Mouse (Mus musculus) midbrain, embryonic 12.5 days (tissue): Measurements from ENCODE around the gene Mdp1. TPM values are rescaled to one million over a fixed set of nuclear protein-coding genes. Genes with fewer than 3 reads are reported as not detected.

Experiments
- ATAC-seq: fragments of 200-750 bp; cut with Nextera tagmentation; 2 replicates; pipeline ENCODE4 v1.8.0; 2017; ENCODE audit warnings: low read depth, moderate TSS enrichment, moderate library complexity; ENCODE audit not compliant: low FRiP score
- H3K27ac ChIP-seq: fragments of 300-500 bp; sonication (generic); replicated peaks from 2 replicates; pipeline ENCODE4 v1.5.1; 2016; ENCODE audit warnings: mild to moderate bottlenecking
- H3K27me3 ChIP-seq: fragments of 300-500 bp; sonication (generic); 2 replicates; pipeline ENCODE4 v1.6.1; 2016; ENCODE audit warnings: mild to moderate bottlenecking
- H3K36me3 ChIP-seq: fragments of 300-500 bp; sonication (generic); 2 replicates; pipeline ENCODE4 v1.6.1; 2016
- H3K4me1 ChIP-seq: fragments of 300-500 bp; sonication (generic); 2 replicates; pipeline ENCODE4 v1.6.1; 2016
- H3K4me2 ChIP-seq: fragments of 300-500 bp; sonication (generic); replicated peaks from 2 replicates; pipeline ENCODE4 v1.6.1; 2016; ENCODE audit warnings: mild to moderate bottlenecking, moderate library complexity
- H3K4me3 ChIP-seq: fragments of 300-500 bp; sonication (generic); 2 replicates; pipeline ENCODE4 v1.5.1; 2016; ENCODE audit warnings: mild to moderate bottlenecking
- H3K9ac ChIP-seq: fragments of 300-500 bp; sonication (generic); replicated peaks from 2 replicates; pipeline ENCODE4 v1.6.1; 2016; ENCODE audit warnings: mild to moderate bottlenecking, moderate library complexity
- H3K9me3 ChIP-seq: fragments of 300-500 bp; sonication (generic); 2 replicates; pipeline ENCODE4 v1.6.1; 2016; ENCODE audit warnings: mild to moderate bottlenecking
- WGBS: fragments of 180-500 bp; shearing (Covaris S2); methylation state at CpG from one replicate; pipeline ENCODE4 v1.1.7; 2016; 5-methylcytosine and 5-hydroxymethylcytosine counted together
- polyA plus RNA-seq: library from polyadenylated mRNA; unstranded; fragments of >200 nt; fragmentation: Nextera tagmentation; extraction: Ambion mirVana; gene quantifications from 2 replicates; pipeline ENCODE4 v1.2.1, GENCODE M21; 2016

Mdp1 gene
- polyA plus RNA-seq, 1 experiment from 2014 or later, result 67.2 TPM

- Histone ChIP-seq H3K36me3 (peaks cover 53% of the 10 kb centered on the region), H3K27me3 (no peaks in the 10 kb centered on the region), H3K4me1 (peaks cover 21% of the 10 kb centered on the region), H3K27ac (no peak overlapping the region), H3K4me2 (no peak overlapping the region), H3K9me3 (no peaks in the 10 kb centered on the region), H3K4me3 (no peak overlapping the region), H3K9ac (no peak overlapping the region)
- 98% methylated on average over 13 of the region's 13 CpGs for WGBS
- ATAC-seq, result no peak
Observed at GRCm38 (mm10) chr14:55641291-55641690, 19.0 kb downstream of the Mdp1 start.

- H3K9ac ChIP-seq, result no peak overlapping the region
- 96% methylated on average over 14 of the region's 14 CpGs for WGBS
- no peak overlapping the region for H3K4me3 ChIP-seq
- H3K36me3 ChIP-seq, result peaks cover 53% of the 10 kb centered on the region
- H3K27ac ChIP-seq, result no peak overlapping the region
- peaks cover 25% of the 10 kb centered on the region for H3K4me1 ChIP-seq
- H3K9me3 ChIP-seq, result no peaks in the 10 kb centered on the region
- H3K4me2 ChIP-seq, result no peak overlapping the region
- no peak for ATAC-seq
- H3K27me3 ChIP-seq, result no peaks in the 10 kb centered on the region
Observed at GRCm38 (mm10) chr14:55640816-55641215, 19.5 kb downstream of the Mdp1 start.

- H3K4me3 ChIP-seq, result no peak within 1 kb of the TSS
- no peaks in the 10 kb centered on the region for H3K9me3 ChIP-seq
- H3K4me2 ChIP-seq, result no peak within 1 kb of the TSS
- WGBS, result 94% methylated on average over 9 of the region's 9 CpGs
- no peak within 1 kb of the TSS for H3K9ac ChIP-seq
- no peak within 1 kb of the TSS for H3K27ac ChIP-seq
- peaks cover 26% of the 10 kb centered on the region for H3K4me1 ChIP-seq
- no peaks in the 10 kb centered on the region for H3K27me3 ChIP-seq
- peaks cover 68% of the 10 kb centered on the region for H3K36me3 ChIP-seq
- no peak for ATAC-seq
Observed at GRCm38 (mm10) chr14:55637795-55638194, 22.5 kb downstream of the Mdp1 start, which contains the start of gene Gm49378. Gm49378 (minus strand) TSS chr14:55637895.

- peak within 1 kb of the TSS; percentile 64 for H3K4me3 ChIP-seq
- H3K9ac ChIP-seq, result peak within 1 kb of the TSS; percentile 75
- peak within 1 kb of the TSS; percentile 66 for H3K27ac ChIP-seq
- H3K36me3 ChIP-seq, result peaks cover 80% of the 10 kb centered on the region
- no peaks in the 10 kb centered on the region for H3K27me3 ChIP-seq
- peak; percentile 87 for ATAC-seq
- WGBS, result 3% methylated on average over 33 of the region's 33 CpGs
- no peaks in the 10 kb centered on the region for H3K9me3 ChIP-seq
- peaks cover 19% of the 10 kb centered on the region for H3K4me1 ChIP-seq
- H3K4me2 ChIP-seq, result peak within 1 kb of the TSS; percentile 93
Observed at GRCm38 (mm10) chr14:55635523-55636007, 24.7 kb downstream of the Mdp1 start, which contains the start of gene Ipo4. Ipo4 (minus strand) TSS chr14:55635957.

GRCm38 (mm10) chr14:55634874-55635522, 25.3 kb downstream of the Mdp1 start:
- Histone ChIP-seq H3K4me3 (peak overlapping the region; percentile 64), H3K9ac (peak overlapping the region; percentile 75), H3K9me3 (no peaks in the 10 kb centered on the region), H3K27me3 (no peaks in the 10 kb centered on the region), H3K27ac (peak overlapping the region; percentile 66), H3K4me2 (peak overlapping the region; percentile 93), H3K4me1 (peaks cover 19% of the 10 kb centered on the region), H3K36me3 (peaks cover 80% of the 10 kb centered on the region)
- 4% methylated on average over 23 of the region's 23 CpGs for WGBS
- ATAC-seq, result peak; percentile 83

GRCm38 (mm10) chr14:55629312-55629711, 31.0 kb downstream of the Mdp1 start:
- 61% methylated on average over 5 of the region's 5 CpGs for WGBS
- peaks cover 99% of the 10 kb centered on the region for H3K36me3 ChIP-seq

GRCm38 (mm10) chr14:55628077-55628827, 32.1 kb downstream of the Mdp1 start:
- no peak for ATAC-seq
- Histone ChIP-seq H3K9ac (no peak overlapping the region), H3K9me3 (no peaks in the 10 kb centered on the region), H3K27ac (no peak overlapping the region), H3K4me3 (no peak overlapping the region), H3K4me2 (no peak overlapping the region), H3K27me3 (no peaks in the 10 kb centered on the region), H3K4me1 (no peaks in the 10 kb centered on the region), H3K36me3 (peaks cover 97% of the 10 kb centered on the region)
- 93% methylated on average over 27 of the region's 27 CpGs for WGBS

More at GRCm38 (mm10) chr14:55629312-55629711, 31.0 kb downstream of the Mdp1 start:
- no peak for ATAC-seq
- H3K9me3 ChIP-seq, result no peaks in the 10 kb centered on the region
- no peak overlapping the region for H3K4me3 ChIP-seq
- no peak overlapping the region for H3K9ac ChIP-seq
- H3K27me3 ChIP-seq, result no peaks in the 10 kb centered on the region
- H3K4me1 ChIP-seq, result peaks cover 3% of the 10 kb centered on the region; the same call in 1 of the 2 replicates
- H3K4me2 ChIP-seq, result no peak overlapping the region
- no peak overlapping the region for H3K27ac ChIP-seq

GRCm38 (mm10) chr14:55618486-55619195, 41.7 kb downstream of the Mdp1 start:
- peak overlapping the region; percentile 30 for H3K4me2 ChIP-seq
- no peak overlapping the region for H3K27ac ChIP-seq
- H3K4me1 ChIP-seq, result 0 out of 2 replicates have a peak, but pooled peaks cover 9% of the 10 kb centered on the region
- no peaks in the 10 kb centered on the region for H3K9me3 ChIP-seq
- ATAC-seq, result no peak
- H3K9ac ChIP-seq, result no peak overlapping the region
- 0 out of 2 replicates have a peak, but pooled peaks cover 1% of the 10 kb centered on the region for H3K36me3 ChIP-seq
- H3K4me3 ChIP-seq, result peak overlapping the region; percentile 19
- 53% methylated on average over 22 of the region's 22 CpGs for WGBS
- H3K27me3 ChIP-seq, result peaks cover 9% of the 10 kb centered on the region

GRCm38 (mm10) chr14:55617822-55618221, 42.5 kb downstream of the Mdp1 start, which contains the start of gene Rec8:
Rec8 (plus strand) TSS chr14:55618037.
- no peaks in the 10 kb centered on the region for H3K36me3 ChIP-seq
- ATAC-seq, result peak; percentile 54; the same call in 1 of the 2 replicates
- H3K9ac ChIP-seq, result no peak within 1 kb of the TSS
- peak within 1 kb of the TSS; percentile 19 for H3K4me3 ChIP-seq
- peaks cover 9% of the 10 kb centered on the region for H3K27me3 ChIP-seq
- H3K27ac ChIP-seq, result no peak within 1 kb of the TSS
- 25% methylated on average over 21 of the region's 21 CpGs for whole genome bisulfite sequencing
- H3K4me1 ChIP-seq, result 0 out of 2 replicates have a peak, but pooled peaks cover 9% of the 10 kb centered on the region
- no peaks in the 10 kb centered on the region for H3K9me3 ChIP-seq
- H3K4me2 ChIP-seq, result peak within 1 kb of the TSS; percentile 30

- no peak for ATAC-seq
- H3K4me1 ChIP-seq, result 0 out of 2 replicates have a peak, but pooled peaks cover 9% of the 10 kb centered on the region
- H3K4me2 ChIP-seq, result no peak overlapping the region
- no peak overlapping the region for H3K27ac ChIP-seq
- no peaks in the 10 kb centered on the region for H3K9me3 ChIP-seq
- peaks cover 9% of the 10 kb centered on the region for H3K27me3 ChIP-seq
- no peak overlapping the region for H3K9ac ChIP-seq
- no peaks in the 10 kb centered on the region for H3K36me3 ChIP-seq
- 63% methylated on average over 2 of the region's 2 CpGs for WGBS
- H3K4me3 ChIP-seq, result no peak overlapping the region
Observed at GRCm38 (mm10) chr14:55616844-55617243, 43.5 kb downstream of the Mdp1 start.

- H3K36me3 ChIP-seq, result no peaks in the 10 kb centered on the region
- no peak for ATAC-seq
- peaks cover 9% of the 10 kb centered on the region for H3K27me3 ChIP-seq
- H3K9me3 ChIP-seq, result no peaks in the 10 kb centered on the region
- H3K9ac ChIP-seq, result no peak overlapping the region
- 0 out of 2 replicates have a peak, but pooled peaks cover 9% of the 10 kb centered on the region for H3K4me1 ChIP-seq
- no peak overlapping the region for H3K4me2 ChIP-seq
- H3K4me3 ChIP-seq, result no peak overlapping the region
- no peak overlapping the region for H3K27ac ChIP-seq
- WGBS, result 52% methylated on average over 2 of the region's 2 CpGs
Observed at GRCm38 (mm10) chr14:55615876-55616275, 44.4 kb downstream of the Mdp1 start.
